Mouse (Mus musculus) ES-E14 (cell line): ENCODE data around the gene Olfr427.
A peak's percentile ranks its signal among the peaks of the same experiment; 100 is the strongest.

ENCODE experiments used
- HCFC1 ChIP-seq: IDR thresholded peaks from 2 replicates; pipeline ENCODE4 v1.6.1; 2012; ENCODE audit warnings: low read length, inconsistent platforms, borderline replicate concordance; ENCODE audit not compliant: insufficient read depth
- MAFK ChIP-seq: IDR thresholded peaks from 2 replicates; pipeline ENCODE4 v1.6.1; 2014; ENCODE audit warnings: mild to moderate bottlenecking, low read depth, low read length, inconsistent platforms; ENCODE audit not compliant: insufficient read depth
- ZC3H11A ChIP-seq: IDR thresholded peaks from 2 replicates; pipeline ENCODE4 v1.6.1; 2012; ENCODE audit warnings: low read depth, mild to moderate bottlenecking, inconsistent platforms, low read length, borderline replicate concordance
- ZNF384 ChIP-seq: IDR thresholded peaks from 2 replicates; pipeline ENCODE4 v1.6.1; 2012; ENCODE audit warnings: low read depth, low read length, inconsistent platforms

GRCm38 (mm10) chr1:174149289-174149688 is 52.6 kb downstream of the Olfr427 start:
- TF ChIP-seq ZC3H11A (no peak), MAFK (no peak), HCFC1 (no peak), ZNF384 (peak; percentile 55; the same call in 1 of the 2 replicates)
